Mouse (Mus musculus) left cerebral cortex, postnatal 25 days (tissue): ENCODE data around the gene Wdr18. TPM values are rescaled to one million over a fixed set of nuclear protein-coding genes. Genes with fewer than 3 reads are reported as not detected.

Experiments
- DNase-seq, 2 experiments: peaks; one replicate each; pipeline ENCODE4 v3.0.0; 2022; ENCODE audit warnings: low spot score in 2 of 2, mixed read lengths in 1 of 2
- intact Hi-C: fragments of 180-260 bp; cut with DNase I; formaldehyde crosslinking; loops from one replicate; pipeline ENCODE4 v1.15.1; 2025
- total RNA-seq, 2 experiments: library from RNA; stranded (reverse); gene quantifications; 2 replicates each; pipeline ENCODE4 v1.2.3; 2021

Wdr18 gene
- total RNA-seq, 2 experiments from 2014 or later: 41.1 to 49.9 TPM

DNA sequence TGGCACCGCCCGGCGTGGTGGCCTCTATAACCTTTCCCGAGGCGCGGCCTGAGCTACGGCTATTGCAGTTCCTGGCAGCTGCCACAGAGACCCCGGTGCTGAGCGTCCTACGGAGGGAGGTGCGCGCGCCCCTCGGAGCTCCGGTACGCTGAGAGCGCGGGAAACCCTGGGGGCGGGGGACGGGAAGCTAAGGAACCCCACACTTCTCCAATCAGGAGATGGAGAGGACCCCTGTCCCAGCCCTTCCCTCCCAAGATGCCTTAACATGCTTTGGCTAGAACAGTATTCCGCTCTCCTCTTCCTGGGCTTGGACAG is 11.2 kb downstream of the Wdr18 start:
- no peak for DNase-seq
- intact Hi-C loops: no loop called here

DNA sequence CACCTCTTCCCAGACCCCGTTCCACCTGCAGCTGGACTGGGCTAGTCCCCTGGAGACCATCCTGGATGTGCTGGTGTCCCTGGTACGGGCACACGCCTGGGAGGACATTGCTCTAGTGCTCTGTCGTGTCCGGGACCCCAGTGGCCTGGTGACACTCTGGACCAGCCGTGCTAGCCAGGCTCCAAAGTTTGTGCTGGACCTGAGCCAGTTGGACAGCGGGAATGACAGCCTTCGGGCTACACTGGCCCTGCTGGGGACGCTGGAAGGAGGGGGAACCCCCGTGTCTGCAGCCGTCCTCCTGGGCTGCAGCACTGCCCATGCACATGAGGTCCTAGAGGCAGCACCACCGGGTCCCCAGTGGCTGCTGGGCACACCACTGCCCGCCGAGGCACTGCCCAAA is 12.9 kb downstream of the Wdr18 start:
- DNase-seq: no peak
- intact Hi-C loops: no loop called here

DNA sequence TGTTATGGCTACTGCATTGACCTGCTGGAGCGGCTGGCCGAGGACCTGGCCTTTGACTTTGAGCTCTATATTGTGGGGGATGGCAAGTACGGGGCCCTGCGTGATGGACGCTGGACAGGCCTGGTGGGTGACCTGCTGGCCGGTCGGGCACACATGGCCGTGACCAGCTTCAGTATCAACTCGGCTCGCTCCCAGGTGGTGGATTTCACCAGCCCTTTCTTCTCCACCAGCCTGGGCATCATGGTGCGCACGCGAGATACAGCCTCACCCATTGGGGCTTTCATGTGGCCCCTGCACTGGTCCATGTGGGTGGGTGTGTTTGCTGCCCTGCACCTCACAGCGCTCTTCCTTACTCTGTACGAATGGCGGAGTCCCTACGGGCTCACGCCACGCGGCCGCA is 14.1 kb downstream of the Wdr18 start:
- DNase-seq: no peak
- intact Hi-C loops: no loop called here

DNA sequence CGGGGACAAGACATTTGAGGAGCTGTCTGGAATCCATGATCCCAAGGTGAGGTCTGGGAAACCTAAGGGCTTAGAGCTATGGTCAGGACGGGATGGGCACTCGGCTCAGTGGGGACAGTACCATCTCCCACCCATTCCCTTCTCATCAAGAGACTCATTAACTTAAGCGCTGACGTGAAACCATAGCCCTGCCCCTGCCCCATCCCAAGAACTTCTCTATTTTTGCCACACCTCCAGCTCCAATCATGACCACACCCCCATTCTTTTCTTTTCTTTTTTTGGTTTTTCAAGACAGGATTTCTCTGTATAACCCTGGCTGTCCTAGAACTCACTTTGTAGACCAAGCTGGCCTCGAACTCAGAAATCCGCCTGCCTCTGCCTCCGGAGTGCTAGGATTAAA is 14.7 kb downstream of the Wdr18 start:
- DNase-seq: no peak
- intact Hi-C loops: no loop called here

DNA sequence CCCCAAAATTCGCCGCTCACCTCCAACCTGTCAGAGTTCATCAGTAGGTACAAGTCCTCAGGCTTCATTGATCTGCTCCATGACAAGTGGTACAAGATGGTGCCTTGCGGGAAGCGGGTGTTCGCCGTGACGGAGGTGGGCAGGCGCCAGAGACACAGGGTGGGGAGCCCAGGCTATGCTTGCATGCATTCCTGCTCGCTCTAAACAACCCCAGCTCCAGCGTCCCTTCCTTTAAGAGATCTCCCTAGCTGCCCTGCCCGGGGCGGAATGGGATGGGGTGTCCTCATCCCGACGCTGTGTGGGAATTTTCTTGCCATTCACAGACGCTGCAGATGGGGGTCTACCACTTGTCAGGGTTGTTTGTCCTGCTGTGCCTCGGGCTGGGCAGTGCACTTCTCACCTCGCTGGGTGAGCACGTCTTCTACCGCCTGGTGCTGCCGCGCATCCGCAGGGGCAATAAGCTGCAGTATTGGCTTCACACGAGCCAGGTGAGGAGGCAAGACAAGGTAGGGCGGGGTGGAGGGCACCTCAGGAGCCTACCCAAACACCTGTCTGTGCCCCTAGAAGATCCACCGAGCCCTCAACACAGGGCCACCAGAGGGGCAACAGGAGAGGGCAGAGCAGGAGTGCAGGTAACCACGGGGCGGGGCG is 16.2 kb downstream of the Wdr18 start:
- DNase-seq: no peak
- intact Hi-C loops: no loop called here

DNA sequence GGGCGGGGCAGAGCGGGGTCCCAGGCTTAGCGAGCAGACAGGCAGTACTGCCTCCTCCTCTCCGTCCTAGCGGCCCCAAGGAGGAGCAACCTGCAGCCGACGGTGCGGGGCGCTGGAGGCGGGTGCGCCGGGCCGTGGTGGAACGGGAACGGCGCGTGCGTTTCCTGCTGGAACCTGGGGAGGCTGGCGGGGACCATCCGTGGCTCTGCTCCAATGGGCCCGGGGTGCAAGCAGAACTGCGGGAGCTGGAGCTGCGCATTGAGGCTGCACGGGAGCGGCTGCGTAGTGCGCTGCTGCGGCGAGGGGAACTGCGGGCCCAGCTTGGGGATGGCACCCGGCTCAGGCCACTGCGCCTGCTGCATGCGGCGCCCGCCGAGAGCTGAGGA is 16.8 kb downstream of the Wdr18 start:
- intact Hi-C loops: no loop called here

DNA sequence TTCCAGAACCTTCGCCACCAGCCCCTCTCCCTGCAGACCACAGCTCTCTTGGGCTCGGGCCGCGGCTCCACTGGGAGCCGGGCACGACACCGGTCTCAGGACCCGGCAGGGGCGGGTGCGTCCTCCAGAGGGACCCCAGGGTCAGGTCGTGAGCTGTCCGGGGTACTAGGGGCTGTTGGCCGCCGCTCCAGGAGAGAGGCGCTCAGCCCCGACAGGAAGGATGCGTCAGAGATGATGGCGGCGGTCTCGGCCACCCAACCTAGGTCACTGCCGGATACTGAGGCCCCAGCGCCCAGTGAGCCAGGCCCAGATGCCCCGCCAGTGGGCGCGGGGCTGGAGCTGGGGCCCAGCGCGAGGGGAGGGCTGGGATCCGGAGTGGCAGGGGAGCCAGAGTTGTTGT is 17.4 kb downstream of the Wdr18 start:
- intact Hi-C loops: no loop called here
- DNase-seq: no peak

More for the DNA sequence above, 16.8 kb downstream of the Wdr18 start:
- no peak for DNase-seq

DNA sequence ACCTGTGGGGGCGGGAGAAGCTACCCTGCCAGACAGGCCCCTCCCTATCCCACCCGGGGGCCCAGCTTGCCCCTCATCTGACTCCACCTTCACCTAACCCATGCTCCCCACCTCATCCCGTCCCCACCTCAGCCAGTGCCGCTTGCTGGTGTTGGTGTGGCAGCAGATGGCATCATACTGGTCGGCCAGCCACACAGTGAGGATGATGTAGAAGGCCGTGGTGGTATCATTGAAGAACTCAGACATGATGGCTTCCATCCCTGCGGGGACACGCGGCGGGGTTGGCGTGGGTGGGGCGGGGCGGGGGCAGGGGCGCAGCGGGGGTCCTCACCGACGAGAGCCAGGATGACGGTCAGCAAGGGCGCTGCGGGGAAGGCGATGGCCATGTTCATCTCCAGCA is 18.1 kb downstream of the Wdr18 start:
- intact Hi-C loops: no loop called here
- DNase-seq: no peak

DNA sequence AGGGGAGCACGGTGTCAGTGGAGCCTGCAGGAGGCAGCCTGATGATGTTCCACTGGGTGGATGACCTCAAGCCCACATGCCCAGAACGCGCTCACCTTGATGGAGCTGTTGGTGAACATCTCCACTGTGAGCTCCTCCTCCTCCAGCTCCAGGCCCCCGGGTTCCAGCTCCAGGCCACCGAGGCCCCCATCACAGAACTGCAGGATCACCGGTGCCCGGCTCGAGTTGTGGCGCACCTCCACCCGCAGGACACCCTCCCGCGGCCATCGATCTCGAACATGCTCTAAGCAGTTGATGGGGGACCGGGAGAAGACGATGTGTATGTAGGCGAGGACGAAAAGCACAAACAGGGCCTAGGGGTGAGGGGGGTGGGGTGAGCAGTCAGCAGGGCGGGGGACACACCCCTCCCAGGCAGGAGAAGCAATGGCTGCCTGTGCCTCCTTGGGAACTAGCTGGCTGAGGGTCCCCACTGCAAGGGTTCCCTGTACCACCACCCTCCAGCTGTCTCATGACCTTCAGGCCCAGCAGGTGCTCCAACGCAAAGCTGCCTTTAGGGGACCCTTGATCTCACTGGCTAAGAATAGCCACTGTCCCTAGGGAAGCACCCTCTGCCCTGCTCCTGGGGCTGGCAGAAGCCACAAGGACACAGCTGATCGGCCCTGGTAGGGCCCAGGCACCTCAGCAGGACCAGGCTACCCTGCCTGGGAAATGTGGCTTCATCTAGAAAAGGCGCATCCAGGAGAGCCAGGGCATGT is 19.6 kb downstream of the Wdr18 start:
- intact Hi-C loops: loop anchor here (2.0 kb wide), 1 partner anchor 13 kb away; no protein-coding TSS in a partner anchor
- DNase-seq: no peak

DNA sequence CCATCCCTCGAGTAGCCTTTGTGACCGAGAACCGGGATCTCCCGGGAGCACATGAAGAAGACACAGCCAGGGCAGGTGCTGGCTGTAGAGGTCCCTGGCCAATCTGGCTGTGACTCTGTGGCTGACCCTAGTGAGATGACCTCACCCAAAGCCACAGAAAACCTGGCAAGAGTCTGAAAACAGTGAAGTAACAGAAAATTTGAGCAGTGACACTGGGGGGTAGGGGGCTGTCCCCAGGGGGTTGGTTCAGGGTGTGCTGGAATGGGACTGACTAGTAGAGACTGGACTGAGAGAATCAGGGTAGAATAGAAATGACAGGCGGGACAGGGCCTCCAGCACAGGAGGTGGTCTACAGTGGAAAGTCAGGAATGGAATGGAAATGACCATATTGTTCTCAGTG is 23.3 kb downstream of the Wdr18 start:
- intact Hi-C loops: loop anchor here (2.0 kb wide), 1 partner anchor 22 kb away; the partner anchor contains the start of gene Wdr18
- no peak for DNase-seq

DNA sequence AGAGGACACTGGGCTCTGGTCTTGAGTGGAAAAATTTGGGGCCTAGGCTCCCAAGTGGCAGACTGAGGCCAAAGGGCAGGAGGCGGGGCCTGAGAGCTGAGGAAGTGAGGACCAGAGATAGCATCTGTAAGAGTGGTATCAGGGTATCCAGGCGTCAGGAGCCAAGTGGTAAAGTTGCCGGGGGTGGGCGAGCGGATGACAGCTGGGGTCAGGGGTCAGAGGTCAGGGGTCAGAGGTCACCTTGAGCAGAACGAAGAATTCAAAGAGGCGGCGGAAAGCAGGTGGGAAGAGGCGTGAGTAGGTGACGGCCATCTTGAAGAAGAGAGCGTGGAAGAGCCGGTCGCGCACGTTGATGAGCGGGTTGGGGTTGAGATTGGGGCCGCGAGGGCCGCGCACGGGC is 23.7 kb downstream of the Wdr18 start:
- intact Hi-C loops: loop anchor here (2.0 kb wide), 4 partner anchors 23 to 155 kb away; partner anchors contain the start of genes Atp5d, Polr2e, Stk11 and Wdr18
- peak; percentile 63 to 64 for DNase-seq

DNA sequence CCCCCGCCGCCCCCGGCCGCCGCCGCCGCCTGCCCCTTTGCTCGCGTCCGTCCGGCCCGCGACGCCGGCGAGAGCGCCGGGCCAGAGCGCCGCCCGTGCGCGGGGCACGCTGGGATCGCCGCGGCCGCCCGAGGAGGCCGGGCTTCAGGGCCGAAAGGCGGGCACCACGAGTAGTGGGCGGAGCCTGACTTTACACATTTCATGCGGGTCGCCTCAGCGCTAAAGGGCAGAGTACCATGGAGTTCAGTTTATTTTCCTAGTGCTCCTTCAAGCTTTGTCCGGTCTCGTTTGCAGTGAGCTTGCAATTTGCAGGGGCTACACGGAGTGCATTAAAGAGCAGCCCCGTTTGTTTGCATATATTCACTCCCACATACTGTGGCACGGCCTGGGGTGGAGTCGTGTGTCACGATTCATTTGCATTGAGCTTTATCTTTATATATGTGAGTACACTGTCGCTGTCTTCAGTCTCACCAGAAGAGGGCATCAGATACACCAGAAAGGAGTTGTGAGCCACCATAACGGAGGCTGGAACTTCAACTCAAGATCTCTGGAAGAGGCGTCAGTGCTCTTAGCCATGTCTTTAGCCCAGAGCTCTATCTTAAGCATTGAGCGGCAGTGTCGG is 24.4 kb downstream of the Wdr18 start, which contains the start of gene Tmem259:
Tmem259 (minus strand) TSS at position 136 of the 622 bp plus-strand sequence.
- intact Hi-C loops: loop anchor here (2.0 kb wide), 3 partner anchors 54 to 154 kb away; partner anchors contain the start of genes Atp5d, Polr2e and Stk11
- peak; percentile 85 to 87 for DNase-seq

DNA sequence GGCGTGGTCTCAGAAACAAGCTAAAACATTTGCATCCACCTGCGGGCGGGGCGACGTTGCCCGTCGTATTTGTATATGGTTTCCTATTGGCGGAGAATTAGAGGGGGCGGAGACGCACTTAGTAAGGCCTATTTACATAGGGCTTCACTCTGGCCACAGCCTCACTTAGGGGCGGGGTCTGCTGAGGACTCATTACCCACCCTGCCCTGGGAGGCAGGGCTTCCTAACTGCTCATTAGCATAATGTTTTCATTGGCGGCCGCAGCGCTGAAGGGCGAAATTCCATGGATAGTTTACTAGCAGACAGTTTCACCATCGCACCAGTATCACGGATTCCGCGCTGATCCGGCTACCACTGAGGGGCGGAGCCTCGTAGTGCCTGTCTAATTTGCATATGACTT is 24.9 kb downstream of the Wdr18 start:
- DNase-seq: peak; percentile 98 to 99
- intact Hi-C loops: loop anchor here (2.0 to 5.0 kb wide), 4 partner anchors 54 to 154 kb away; partner anchors contain the start of genes Atp5d, Polr2e and Stk11

DNA sequence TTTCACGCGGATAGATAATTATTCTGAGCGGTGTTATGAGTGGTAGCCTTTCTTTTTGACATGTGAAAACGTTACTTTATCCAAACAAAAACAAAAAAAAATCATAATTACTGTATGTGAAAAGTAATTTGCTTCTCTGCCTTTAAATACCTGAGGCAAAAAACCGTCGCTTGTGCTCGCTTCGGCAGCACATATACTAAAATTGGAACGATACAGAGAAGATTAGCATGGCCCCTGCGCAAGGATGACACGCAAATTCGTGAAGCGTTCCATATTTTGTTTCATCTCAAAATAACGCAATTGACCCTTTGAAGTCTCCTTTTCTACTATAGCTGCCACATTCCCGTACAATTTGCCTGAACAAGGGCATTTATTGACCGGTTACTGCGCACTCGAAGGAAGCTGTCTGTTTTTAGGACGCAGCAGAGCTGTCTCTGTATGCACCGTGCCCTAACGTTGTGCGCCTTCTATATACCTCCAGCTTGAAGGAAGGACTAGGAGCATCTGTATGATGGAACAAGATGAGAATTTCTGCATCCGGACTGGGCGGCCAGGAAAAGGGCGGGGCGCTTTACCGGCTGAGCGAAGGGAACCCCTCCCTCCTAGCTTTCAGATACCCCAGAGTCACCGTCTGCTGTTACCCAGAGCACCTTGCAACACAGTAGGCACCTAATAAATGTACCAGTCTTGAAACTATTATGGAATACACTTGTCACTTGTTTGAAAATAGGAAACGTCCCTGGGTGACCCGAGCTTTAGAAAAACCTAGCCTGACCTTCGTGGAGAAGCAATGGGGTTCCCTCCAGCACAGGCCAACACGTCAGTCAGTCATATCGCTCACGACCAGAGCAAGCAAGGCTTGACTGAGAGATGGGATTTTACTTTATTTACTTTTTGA is 25.6 kb downstream of the Wdr18 start:
- intact Hi-C loops: loop anchor here (2.0 to 5.0 kb wide), 4 partner anchors 53 to 153 kb away; partner anchors contain the start of genes Atp5d, Polr2e and Stk11
- DNase-seq: peak; percentile 71 to 81

DNA sequence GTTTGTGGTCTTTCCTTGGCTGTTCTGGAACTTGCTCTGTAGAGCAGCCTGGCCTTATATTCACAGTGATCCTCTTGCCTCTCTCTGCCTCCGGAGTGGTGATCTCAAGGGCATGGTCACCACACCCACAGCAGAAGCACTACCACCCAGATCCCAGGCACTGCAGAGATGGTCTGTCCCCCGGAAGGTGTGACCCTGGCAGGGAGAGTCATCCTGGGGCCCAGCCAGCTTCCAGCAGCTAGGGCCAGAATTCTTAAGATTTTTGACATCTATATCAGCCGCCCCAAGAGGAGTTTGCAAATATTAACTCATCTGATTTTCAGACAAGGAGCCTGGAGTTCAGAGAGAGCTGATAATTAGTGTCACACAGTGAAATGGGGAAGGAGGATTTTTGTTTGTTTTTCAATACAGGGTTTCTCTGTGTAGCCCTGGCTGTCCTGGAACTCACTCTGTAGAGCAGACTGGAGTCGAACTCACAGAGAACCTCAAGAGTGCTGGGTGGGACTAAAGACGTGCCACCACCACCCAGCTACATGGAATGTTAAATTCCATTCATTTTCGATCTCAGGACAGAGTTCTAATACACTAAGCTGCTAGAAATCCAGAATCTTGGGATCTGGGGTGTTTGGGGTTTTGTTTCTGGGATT is 26.4 kb downstream of the Wdr18 start:
- no peak for DNase-seq
- intact Hi-C loops: loop anchor here (5.0 kb wide), 1 partner anchor 66 kb away; no protein-coding TSS in a partner anchor

DNA sequence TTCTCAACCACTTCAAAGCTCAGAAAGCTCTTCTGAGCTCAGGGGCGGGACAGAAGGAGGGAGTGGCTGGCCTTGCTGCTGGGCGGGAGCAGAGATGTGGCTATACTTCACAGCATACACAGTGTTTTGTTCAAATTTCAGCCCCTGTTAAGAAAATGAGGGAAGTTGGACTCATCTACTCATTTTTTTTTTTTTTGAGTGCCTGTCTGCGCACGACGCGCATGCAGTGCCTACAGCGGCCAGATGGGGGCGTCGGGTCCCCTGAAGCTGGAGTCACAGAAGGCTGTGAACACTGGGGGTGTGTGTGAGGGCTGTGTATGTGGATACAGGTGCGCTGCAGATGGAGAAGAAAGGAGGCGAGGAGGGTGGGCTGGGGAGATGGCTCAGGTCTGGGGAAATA is 27.0 kb downstream of the Wdr18 start:
- DNase-seq: peak; percentile 75 to 83
- intact Hi-C loops: loop anchor here (5.0 kb wide), 1 partner anchor 65 kb away; no protein-coding TSS in a partner anchor

DNA sequence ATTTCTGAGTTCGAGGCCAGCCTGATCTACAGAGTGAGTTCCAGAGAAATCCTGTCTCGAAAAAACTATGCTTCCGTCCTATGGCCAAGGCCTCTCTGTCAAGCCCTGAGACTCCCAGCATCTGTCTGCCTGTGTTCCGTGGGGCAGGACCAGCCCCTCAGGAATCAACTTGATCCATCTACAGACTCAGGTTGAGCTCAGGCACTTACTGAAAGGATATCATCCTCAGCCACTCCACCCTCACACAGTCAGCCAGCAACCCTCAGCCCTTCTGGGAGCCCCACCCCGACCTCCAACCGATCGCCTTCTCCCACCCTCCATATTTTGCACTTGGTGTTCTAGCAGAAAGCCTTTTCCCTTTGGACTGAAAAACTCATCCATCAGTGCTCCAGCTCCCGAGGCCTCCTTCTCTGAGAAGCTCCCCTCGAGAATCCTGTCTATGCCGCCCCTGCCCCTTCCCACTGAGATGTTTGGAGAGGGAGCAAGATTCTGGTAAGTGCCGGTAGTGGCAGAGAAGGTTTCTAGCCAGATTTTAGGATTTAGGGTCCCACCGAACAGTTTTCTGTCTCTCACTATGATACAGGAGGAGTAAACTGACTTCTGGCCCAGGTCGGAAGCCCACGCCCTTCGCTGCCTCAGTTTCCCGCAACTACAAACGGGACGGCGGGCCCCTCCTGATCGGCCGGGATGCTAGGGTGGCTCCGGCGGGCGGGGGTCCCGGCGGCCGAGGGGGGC is 28.0 kb downstream of the Wdr18 start:
- intact Hi-C loops: loop anchor here (5.0 kb wide), 1 partner anchor 64 kb away; no protein-coding TSS in a partner anchor

More for the DNA sequence above, 28.0 kb downstream of the Wdr18 start:
- DNase-seq: no peak
